17 mouse cellular contexts compared by ENCODE assay signal in the genomic region with DNA sequence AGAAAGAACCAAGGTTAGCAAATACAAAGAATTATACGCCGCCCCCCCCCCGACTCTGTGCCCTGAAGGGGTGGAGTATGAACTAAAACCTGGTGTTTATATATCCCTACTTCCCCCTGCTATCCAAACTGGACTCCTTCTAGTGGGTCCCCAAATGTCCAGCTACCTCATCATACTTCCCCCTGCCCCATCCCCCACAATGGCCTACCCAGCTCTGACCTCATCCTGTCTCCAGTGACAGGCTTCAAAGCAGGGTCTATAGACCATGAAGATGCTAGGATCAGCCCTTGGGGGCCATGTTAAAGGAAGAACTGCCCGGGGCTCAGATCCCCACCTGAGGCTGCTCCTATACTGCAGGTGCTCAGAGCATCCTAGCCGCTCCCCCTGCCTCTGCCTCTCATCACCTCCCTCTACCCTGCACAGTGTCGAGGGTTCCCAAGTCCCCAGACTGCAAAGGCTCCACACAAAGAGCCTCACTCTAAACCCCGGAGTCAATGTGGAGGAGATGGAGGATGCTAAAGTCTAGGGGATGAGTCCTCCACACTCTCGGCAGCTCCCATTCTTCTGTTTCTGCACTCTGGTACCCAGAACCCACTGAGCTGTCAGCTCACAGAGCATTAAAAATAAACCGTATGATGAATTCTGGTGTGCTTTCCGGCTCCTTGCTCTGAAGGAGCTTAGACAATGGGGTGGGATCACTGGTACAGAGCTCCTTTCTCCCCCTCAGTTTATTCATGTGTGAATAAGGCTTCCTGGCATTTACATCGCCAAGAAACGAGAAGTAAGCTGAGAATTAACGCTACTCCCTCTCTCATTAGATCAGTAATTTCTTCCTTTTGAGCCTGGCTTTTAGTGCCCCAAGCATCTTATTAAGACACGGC. TPM values are rescaled to one million over a fixed set of nuclear protein-coding genes. Genes with fewer than 3 reads are reported as not detected.
DNase-seq lines count a peak whose midpoint lies in the region; ATAC-seq lines count a peak whose summit lies in the region.
"Had no signal": no experiment of that assay in that cellular context is flagged by ENCODE, and none has a peak within 500 bp of the region (broad histone marks: within the 10 kb centered on the region; RNA-seq: fewer than 3 reads in every experiment).

No protein-coding gene starts in this region.

- peak overlapping the region; percentile 95; the same call in 1 of the 2 replicates for H3K27ac ChIP-seq in liver, embryonic 12.5 days
- no peak overlapping the region for H3K27ac ChIP-seq in liver, embryonic 11.5 days (ENCODE audit: low read depth, low read length)
- H3K27ac ChIP-seq in forebrain, embryonic 15.5 days (replicated peaks) = peak overlapping the region; percentile 67
- H3K27ac ChIP-seq in midbrain, embryonic 10.5 days (replicated peaks) = peak overlapping the region; percentile 71
- H3K27ac ChIP-seq in intestine, embryonic 15.5 days = no peak overlapping the region
- H3K27ac ChIP-seq: layer of hippocampus, adult 2 months; macrophage had no signal

- H3K4me1 ChIP-seq in liver, embryonic 12.5 days = peaks cover 65% of the 10 kb centered on the region
- peaks cover 27% of the 10 kb centered on the region for H3K4me1 ChIP-seq in liver, embryonic 11.5 days (replicated peaks; ENCODE audit: control insufficient read depth, insufficient read depth, low read length)
- peaks cover 21% of the 10 kb centered on the region for H3K4me1 ChIP-seq in forebrain, embryonic 15.5 days
- peaks cover 25% of the 10 kb centered on the region for H3K4me1 ChIP-seq in midbrain, embryonic 10.5 days
- no peaks in the 10 kb centered on the region for H3K4me1 ChIP-seq in intestine, embryonic 15.5 days (replicated peaks)

- peaks cover 6% of the 10 kb centered on the region; the same call in 1 of the 2 replicates for H3K27me3 ChIP-seq in liver, embryonic 12.5 days (replicated peaks)
- no peaks in the 10 kb centered on the region for H3K27me3 ChIP-seq in liver, embryonic 11.5 days (replicated peaks; ENCODE audit: control insufficient read depth, insufficient read depth, low read length)
- H3K27me3 ChIP-seq in forebrain, embryonic 15.5 days = no peaks in the 10 kb centered on the region
- H3K27me3 ChIP-seq in midbrain, embryonic 10.5 days (ENCODE audit: low read depth, poor library complexity, severe bottlenecking) = peaks cover 10% of the 10 kb centered on the region; the same call in 1 of the 2 replicates
- no peaks in the 10 kb centered on the region for H3K27me3 ChIP-seq in intestine, embryonic 15.5 days (replicated peaks)
- H3K27me3 ChIP-seq: heart, embryonic 13.5 days had no signal

- no peak overlapping the region for H3K4me2 ChIP-seq in liver, embryonic 12.5 days
- H3K4me2 ChIP-seq in liver, embryonic 11.5 days = no peak overlapping the region
- no peak overlapping the region for H3K4me2 ChIP-seq in forebrain, embryonic 15.5 days (replicated peaks)
- H3K4me2 ChIP-seq in intestine, embryonic 15.5 days (replicated peaks) = no peak overlapping the region

- WGBS in liver, embryonic 12.5 days (ENCODE audit: insufficient replicate concordance) = 78% methylated on average over 14 of the region's 14 CpGs
- 82% methylated on average over 14 of the region's 14 CpGs for WGBS in liver, embryonic 11.5 days
- 33% methylated on average over 14 of the region's 14 CpGs for WGBS in forebrain, embryonic 15.5 days
- 51% methylated on average over 14 of the region's 14 CpGs for WGBS in midbrain, embryonic 10.5 days
- 74% methylated on average over 14 of the region's 14 CpGs for WGBS in intestine, embryonic 15.5 days

- no peaks in the 10 kb centered on the region for H3K36me3 ChIP-seq in liver, embryonic 12.5 days
- no peaks in the 10 kb centered on the region for H3K36me3 ChIP-seq in liver, embryonic 11.5 days (ENCODE audit: control insufficient read depth, insufficient read depth, low read length)
- H3K36me3 ChIP-seq in forebrain, embryonic 15.5 days = no peaks in the 10 kb centered on the region
- no peaks in the 10 kb centered on the region for H3K36me3 ChIP-seq in midbrain, embryonic 10.5 days
- H3K36me3 ChIP-seq in intestine, embryonic 15.5 days = no peaks in the 10 kb centered on the region
- H3K36me3 ChIP-seq: heart, embryonic 13.5 days had no signal

- H3K4me3 ChIP-seq in liver, embryonic 12.5 days = no peak overlapping the region
- no peak overlapping the region for H3K4me3 ChIP-seq in liver, embryonic 11.5 days (ENCODE audit: low read depth, low read length)
- no peak overlapping the region for H3K4me3 ChIP-seq in forebrain, embryonic 15.5 days
- H3K4me3 ChIP-seq in midbrain, embryonic 10.5 days = no peak overlapping the region
- no peak overlapping the region for H3K4me3 ChIP-seq in intestine, embryonic 15.5 days (replicated peaks)
- H3K4me3 ChIP-seq: heart, embryonic 13.5 days; layer of hippocampus, adult 2 months had no signal

- no peaks in the 10 kb centered on the region for H3K9me3 ChIP-seq in liver, embryonic 12.5 days (replicated peaks)
- H3K9me3 ChIP-seq in liver, embryonic 11.5 days (ENCODE audit: control insufficient read depth, low read length) = no peaks in the 10 kb centered on the region
- H3K9me3 ChIP-seq in forebrain, embryonic 15.5 days = no peaks in the 10 kb centered on the region
- H3K9me3 ChIP-seq in midbrain, embryonic 10.5 days (replicated peaks) = no peaks in the 10 kb centered on the region
- H3K9me3 ChIP-seq in intestine, embryonic 15.5 days = no peaks in the 10 kb centered on the region
- H3K9me3 ChIP-seq: heart, embryonic 13.5 days had no signal

- 0 out of 2 replicates have a peak overlapping the region, but pooled peaks have one; percentile 71 for H3K9ac ChIP-seq in liver, embryonic 12.5 days
- no peak overlapping the region for H3K9ac ChIP-seq in liver, embryonic 11.5 days (ENCODE audit: low read depth, low read length)
- no peak overlapping the region for H3K9ac ChIP-seq in forebrain, embryonic 15.5 days (replicated peaks)
- no peak overlapping the region for H3K9ac ChIP-seq in intestine, embryonic 15.5 days
- H3K9ac ChIP-seq: heart, embryonic 13.5 days had no signal

- no peak for DNase-seq in liver, embryonic 11.5 days (ENCODE audit: low spot score)
- no peak for DNase-seq in midbrain, embryonic 10.5 days (ENCODE audit: low spot score)
- DNase-seq in retina, embryonic 14.5 days (ENCODE audit: low spot score) = peak; percentile 75
- DNase-seq in right cerebral cortex, postnatal 4 days = no peak
- no peak for DNase-seq in layer of hippocampus, postnatal 25 days (ENCODE audit: extremely low spot score in 1 of 2, low spot score in 1 of 2)
- DNase-seq: B cell, adult 2 months; cerebellum, adult 8-10 months; embryo, embryonic 11 days; gastrocnemius, postnatal 14 days had no signal

- ATAC-seq in liver, embryonic 12.5 days = no peak
- ATAC-seq in liver, embryonic 11.5 days (replicated peaks; ENCODE audit: low FRiP score) = no peak
- ATAC-seq in forebrain, embryonic 15.5 days (replicated peaks) = peak; percentile 65
- no peak for ATAC-seq in intestine, embryonic 15.5 days
- ATAC-seq: activated CD4-positive, CD25-positive, alpha-beta regulatory T cell, adult 4 months; intestine, postnatal 0 days had no signal

RNA-seq across cellular contexts. Expression of a gene that starts 44.5 kb away (rescaled TPM):
- 0.05 and 0.12 TPM in 2 replicates for polyA plus RNA-seq in liver, embryonic 12.5 days (2016; fragmentation: Nextera tagmentation; extraction: Ambion mirVana)
- 0.06 and 0.08 TPM in 2 replicates for polyA plus RNA-seq in liver, embryonic 11.5 days (2014; fragmentation: Nextera tagmentation; extraction: Ambion mirVana)
- polyA plus RNA-seq in forebrain, embryonic 15.5 days (2015; fragmentation: Nextera tagmentation; extraction: Ambion mirVana) = 0.18 and 0.24 TPM in 2 replicates
- not detected in 2 replicates for polyA plus RNA-seq in midbrain, embryonic 10.5 days (2016; fragmentation: Nextera tagmentation; extraction: Ambion mirVana)
- not detected in 2 replicates for polyA plus RNA-seq in intestine, embryonic 15.5 days (2015; fragmentation: Nextera tagmentation; extraction: Ambion mirVana)
- total RNA-seq in layer of hippocampus, postnatal 25 days (2021) = under 1 TPM; 0.12 to 0.23 TPM
- total RNA-seq: gastrocnemius, postnatal 14 days; layer of hippocampus, adult 2 months had no signal
- polyA plus RNA-seq: activated CD4-positive, CD25-positive, alpha-beta regulatory T cell, adult 4 months; heart, embryonic 13.5 days; intestine, postnatal 0 days; macrophage had no signal

RNA-seq across cellular contexts. Expression of a gene that starts 52.6 kb away (rescaled TPM):
- 128 and 138 TPM in 2 replicates for polyA plus RNA-seq in liver, embryonic 12.5 days (2016; fragmentation: Nextera tagmentation; extraction: Ambion mirVana)
- polyA plus RNA-seq in liver, embryonic 11.5 days (2014; fragmentation: Nextera tagmentation; extraction: Ambion mirVana) = 56.2 and 63.7 TPM in 2 replicates
- 75.9 and 76.8 TPM in 2 replicates for polyA plus RNA-seq in forebrain, embryonic 15.5 days (2015; fragmentation: Nextera tagmentation; extraction: Ambion mirVana)
- 24.3 and 33.1 TPM in 2 replicates for polyA plus RNA-seq in midbrain, embryonic 10.5 days (2016; fragmentation: Nextera tagmentation; extraction: Ambion mirVana)
- 14.5 and 15.1 TPM in 2 replicates for polyA plus RNA-seq in intestine, embryonic 15.5 days (2015; fragmentation: Nextera tagmentation; extraction: Ambion mirVana)
- 10 to 100 TPM; 25.9 to 27.7 TPM for total RNA-seq in layer of hippocampus, postnatal 25 days (2021)

Comparison
In these comparisons a context has a peak if more than half of its experiments do, and no peak if none do; other contexts are left out.
1. H3K27ac ChIP-seq: peak in liver, embryonic 12.5 days (single experiment), forebrain, embryonic 15.5 days (single experiment) and midbrain, embryonic 10.5 days (single experiment); none in liver, embryonic 11.5 days (single experiment) and intestine, embryonic 15.5 days (single experiment).